Mouse (Mus musculus) Patski (cell line): ENCODE measurements at regions not wholly inside any gene's neighbourhood (a gene's known extent, or its start where the extent isn't known, plus 50 kb on each side); places are given as distances from the start of the nearest gene placed in this dataset.
"Not testable (repeated sequence)": the region's sequence is repeated elsewhere in the genome, so short reads cannot be mapped to it uniquely, and the experiment has no call there.

ENCODE experiments used
- ATAC-seq: fragments of 100-300 bp; one replicate; pipeline ENCODE4 v1.8.0; 2021
- CTCF ChIA-PET: fragments of 350-600 bp; sonication (Branson Sonifier 250); formaldehyde crosslinking; loops from one replicate; lab custom pipeline; 2022; ENCODE audit warnings: inconsistent platforms; lab: Charles Lee
- POLR2A ChIA-PET: fragments of 350-600 bp; sonication (Branson Sonifier 250); formaldehyde crosslinking; loops from one replicate; lab custom pipeline; 2022; ENCODE audit warnings: antibody characterized with exemption, inconsistent platforms; lab: Charles Lee
- DNase-seq: peaks from one replicate; pipeline ENCODE4 v3.0.0-alpha.2; 2011; ENCODE audit warnings: low read depth, low spot score
- H3K27me3 ChIP-seq: fragments of 371-371 bp; one replicate; pipeline ENCODE4 v1.5.1; 2021
- CTCF ChIP-seq: fragments of 100-300 bp; IDR thresholded peaks from one replicate; pipeline ENCODE4 v1.5.1; 2021
- in situ Hi-C: fragments of 300-500 bp; cut with MboI; formaldehyde crosslinking; loops from 3 replicates; pipeline ENCODE4 v1.11.1; 2018; ENCODE audit warnings: low pct_unique_long_range_greater_than_20kb, mixed read lengths

- in situ Hi-C loops, H3K27me3 ChIP-seq, DNase-seq, POLR2A ChIA-PET, ATAC-seq, CTCF ChIA-PET: not testable (repeated sequence)
Observed at GRCm38 (mm10) chr3:97509134-97509661, 87.4 kb upstream of the Olfr1402 start.

- ChIA-PET CTCF (interaction anchor here (1.0 kb wide), 1 partner anchor 18 kb away, joined by 3 read pairs; no protein-coding TSS in a partner anchor), POLR2A (no interaction called here)
- ATAC-seq (no peak), DNase-seq (no peak)
- no peaks in the 10 kb centered on the region for H3K27me3 ChIP-seq
- TF ChIP-seq CTCF: no peak
- in situ Hi-C loops: no loop called here
Observed at GRCm38 (mm10) chr3:97507209-97507608, 85.4 kb upstream of the Olfr1402 start.

- no peak for TF ChIP-seq CTCF
- H3K27me3 ChIP-seq: no peaks in the 10 kb centered on the region
- DNase-seq (no peak), ATAC-seq (no peak)
- ChIA-PET POLR2A (no interaction called here), CTCF (interaction anchor here (1.5 to 1.6 kb wide), 2 partner anchors 9 to 38 kb away, joined by 3 read pairs; no protein-coding TSS in a partner anchor)
- in situ Hi-C loops: no loop called here
Observed at GRCm38 (mm10) chr3:97491904-97492303, 70.1 kb upstream of the Olfr1402 start.

- no peak for TF ChIP-seq CTCF
- peaks cover 2% of the 10 kb centered on the region for H3K27me3 ChIP-seq
- ATAC-seq (no peak), DNase-seq (no peak)
- CTCF ChIA-PET: interaction anchor here (1.5 to 1.6 kb wide), 2 partner anchors 8 to 38 kb away, joined by 3 read pairs; no protein-coding TSS in a partner anchor
- in situ Hi-C loops: no loop called here
- POLR2A ChIA-PET: no interaction called here
Observed at GRCm38 (mm10) chr3:97491208-97491607, 69.4 kb upstream of the Olfr1402 start.

- in situ Hi-C loops: no loop called here
- H3K27me3 ChIP-seq: peaks cover 10% of the 10 kb centered on the region
- no peak for DNase-seq
- no peak for TF ChIP-seq CTCF
- ChIA-PET CTCF (no interaction called here), POLR2A (no interaction called here)
- no peak for ATAC-seq
Observed at GRCm38 (mm10) chr3:97489336-97489735, 67.5 kb upstream of the Olfr1402 start.
